Mouse (Mus musculus): Measurements from ENCODE around the gene Hlcs.

DNA sequence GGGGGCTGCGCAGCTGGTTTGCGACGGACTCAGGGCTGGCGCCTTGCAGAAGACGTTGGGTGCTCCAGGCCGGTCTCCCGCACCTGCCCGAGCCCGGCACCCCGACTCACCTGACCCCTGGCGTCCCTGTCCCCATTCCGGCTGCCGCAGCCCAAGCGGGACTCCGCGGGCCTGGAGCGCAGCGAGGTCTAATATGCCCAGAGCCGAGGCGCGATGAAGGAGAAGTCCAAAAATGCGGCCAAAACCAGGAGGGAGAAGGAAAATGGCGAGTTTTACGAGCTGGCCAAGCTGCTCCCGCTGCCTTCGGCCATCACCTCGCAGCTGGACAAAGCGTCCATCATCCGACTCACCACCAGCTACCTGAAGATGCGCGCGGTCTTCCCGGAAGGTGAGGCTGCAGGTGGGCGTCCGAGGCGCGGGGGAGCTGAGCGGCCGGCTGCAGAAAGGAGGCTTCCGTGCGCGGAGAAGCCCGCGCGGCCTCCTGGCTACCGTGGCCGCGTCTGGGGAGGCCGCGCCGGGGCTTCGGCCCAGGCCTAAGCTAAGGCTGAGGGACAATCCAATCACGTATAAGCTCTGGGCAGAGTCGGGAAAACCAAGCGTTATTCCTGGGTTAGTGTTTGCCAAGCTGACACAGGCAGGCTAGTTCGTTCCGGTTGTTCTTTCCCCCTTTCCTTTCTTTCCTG, 227.6 kb downstream of the Hlcs start:
- no peak for TF ChIP-seq CTCF (IDR thresholded peaks at IDR 0.05; ENCODE audit: low read depth, low read length)
- no peak for TF ChIP-seq POLR2A (IDR thresholded peaks at IDR 0.05; ENCODE audit: borderline replicate concordance, low read depth, low read length)

Data from bone marrow macrophage, adult 2 months (primary cell).